Mouse (Mus musculus) bone marrow, adult 2 months (tissue): ENCODE data around the gene Dusp3. TPM values are rescaled to one million over a fixed set of nuclear protein-coding genes. Genes with fewer than 3 reads are reported as not detected.

Experiments used
- H3K27ac ChIP-seq: fragments of 200-500 bp; 2 replicates; pipeline ENCODE4 v1.5.1; 2012; ENCODE audit warnings: low read depth, mild to moderate bottlenecking, control low read depth, inconsistent platforms, low read length; ENCODE audit not compliant: control insufficient read depth, poor library complexity, insufficient read depth
- H3K4me1 ChIP-seq: fragments of 200-500 bp; 2 replicates; pipeline ENCODE4 v1.6.1; 2011; ENCODE audit warnings: low read length; ENCODE audit not compliant: control insufficient read depth, insufficient read depth
- H3K4me3 ChIP-seq: fragments of 200-500 bp; replicated peaks from 2 replicates; pipeline ENCODE3; 2011; ENCODE audit warnings: mild to moderate bottlenecking, low read depth, low read length, control low read depth; ENCODE audit not compliant: control insufficient read depth
- CTCF ChIP-seq: fragments of 200-500 bp; IDR thresholded peaks from 2 replicates; pipeline ENCODE4 v1.5.1; 2011; ENCODE audit warnings: low read length, control low read depth; ENCODE audit not compliant: control insufficient read depth, insufficient read depth
- POLR2A ChIP-seq: fragments of 200-500 bp; IDR thresholded peaks from 2 replicates; pipeline ENCODE4 v1.6.1; 2011; ENCODE audit warnings: low read depth, mild to moderate bottlenecking, control low read depth, low read length, borderline replicate concordance; ENCODE audit not compliant: control insufficient read depth
- WGBS: fragments of 180-500 bp; shearing (Covaris S2); methylation state at CpG from one replicate; pipeline ENCODE4 v1.1.7; 2018; 5-methylcytosine and 5-hydroxymethylcytosine counted together
- polyA plus RNA-seq: library from polyadenylated mRNA; stranded (reverse); fragments of >200 nt; gene quantifications from 2 replicates; pipeline ENCODE4 v1.2.4, GENCODE M21; 2011; ENCODE audit warnings: low replicate concordance; ENCODE audit not compliant: missing spikeins, insufficient read depth, insufficient read length

The Dusp3 gene
- polyA plus RNA-seq, 1 experiment, result 15.2 TPM

DNA sequence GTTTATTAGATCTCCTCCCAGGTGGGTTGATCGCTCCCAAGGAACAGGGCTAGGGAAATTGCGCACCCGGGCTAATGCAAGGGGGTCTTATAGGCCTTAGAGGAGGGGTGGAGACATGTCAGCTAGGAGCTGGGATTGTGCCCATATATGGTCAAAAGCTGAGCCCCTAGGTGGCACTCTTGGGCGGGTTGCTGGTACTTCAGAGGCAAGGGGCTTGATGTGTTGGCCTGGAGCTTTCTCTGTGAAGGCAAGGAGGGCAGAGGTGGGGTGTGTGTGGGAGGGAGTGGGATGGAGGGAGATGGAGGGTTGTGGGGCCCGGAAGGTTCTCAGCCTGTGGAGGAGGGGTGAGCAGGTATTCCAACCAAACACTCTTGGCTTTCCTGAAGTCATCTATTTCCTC is 40.3 kb downstream of the Dusp3 start:
- no peak for TF ChIP-seq CTCF
- TF ChIP-seq POLR2A, result no peak
- Histone ChIP-seq H3K4me3 (no peak overlapping the region), H3K27ac (no peak overlapping the region), H3K4me1 (no peaks in the 10 kb centered on the region)
- WGBS, result 52% methylated on average over 5 of the region's 5 CpGs

DNA sequence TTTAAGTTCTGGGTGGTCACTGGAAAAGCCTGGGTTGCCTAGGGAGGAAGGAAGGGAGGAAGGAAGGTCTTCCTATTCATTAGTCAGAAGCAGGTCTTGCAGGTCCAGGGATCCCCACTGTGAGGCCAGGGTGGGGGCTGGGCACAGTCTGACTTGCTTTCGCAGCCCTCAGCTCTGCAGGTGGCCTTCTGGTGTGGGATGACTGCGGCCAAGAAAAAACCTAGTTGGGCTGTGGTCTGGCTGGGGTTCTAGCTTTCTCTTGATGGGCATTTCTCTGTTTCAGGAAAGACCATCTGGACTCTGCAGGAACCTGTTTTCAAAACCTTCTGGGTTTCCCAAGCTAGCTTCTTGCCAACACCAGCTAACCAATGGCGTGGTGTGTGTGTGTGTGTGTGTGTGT is 43.8 kb downstream of the Dusp3 start:
- 24% methylated on average over 3 of the region's 3 CpGs for WGBS
- H3K4me3 ChIP-seq, result no peak overlapping the region

DNA sequence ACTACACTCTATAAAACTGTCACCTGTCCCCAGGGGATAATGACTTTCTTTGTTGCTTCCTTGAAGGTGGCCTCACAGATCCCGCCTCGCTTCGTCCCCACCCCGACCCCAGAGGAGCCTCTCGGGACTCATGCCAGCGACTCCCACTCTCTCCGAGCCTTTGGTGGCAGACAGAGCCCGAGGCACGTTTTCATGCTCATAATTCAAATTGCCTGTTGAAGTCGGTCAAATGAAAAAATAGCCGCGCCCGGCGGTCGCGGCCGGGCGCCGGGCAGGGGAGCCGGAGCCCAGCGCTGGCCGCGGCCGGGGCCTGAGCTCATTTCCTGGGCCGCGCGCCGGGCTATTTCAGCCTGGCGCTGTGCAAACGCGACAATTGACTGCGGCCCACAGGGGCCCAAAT is 49.7 kb downstream of the Dusp3 start:
- WGBS, result 4% methylated on average over 32 of the region's 32 CpGs
- Histone ChIP-seq H3K4me3 (no peak overlapping the region), H3K27ac (no peak overlapping the region), H3K4me1 (no peaks in the 10 kb centered on the region)
- TF ChIP-seq CTCF (no peak), POLR2A (no peak)

More for the DNA sequence above, 43.8 kb downstream of the Dusp3 start:
- Histone ChIP-seq H3K27ac (no peak overlapping the region), H3K4me1 (no peaks in the 10 kb centered on the region)
- TF ChIP-seq CTCF, result no peak
- TF ChIP-seq POLR2A, result no peak

DNA sequence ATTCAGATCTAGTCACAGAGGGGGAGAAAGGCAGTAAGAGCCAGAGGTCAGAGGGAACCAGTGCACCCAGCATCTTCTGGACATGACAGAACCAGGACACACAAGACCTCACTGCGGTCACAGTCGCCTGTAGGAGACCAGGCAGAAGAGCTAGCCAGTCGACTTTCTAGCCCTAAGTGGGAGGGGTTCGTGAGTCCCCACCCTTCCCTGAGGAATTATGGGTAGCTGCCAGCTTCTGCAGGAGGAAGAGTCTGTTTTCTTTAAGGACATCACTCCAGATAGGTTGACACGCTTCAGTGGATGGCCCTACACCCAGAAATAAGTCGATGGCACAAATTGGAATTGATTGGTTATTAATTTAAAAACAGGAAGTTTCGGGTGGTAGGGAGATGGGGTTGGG is 50.4 kb downstream of the Dusp3 start:
- Histone ChIP-seq H3K4me1 (no peaks in the 10 kb centered on the region), H3K27ac (no peak overlapping the region), H3K4me3 (no peak overlapping the region)
- TF ChIP-seq POLR2A (no peak), CTCF (no peak)
- 62% methylated on average over 7 of the region's 7 CpGs for WGBS

DNA sequence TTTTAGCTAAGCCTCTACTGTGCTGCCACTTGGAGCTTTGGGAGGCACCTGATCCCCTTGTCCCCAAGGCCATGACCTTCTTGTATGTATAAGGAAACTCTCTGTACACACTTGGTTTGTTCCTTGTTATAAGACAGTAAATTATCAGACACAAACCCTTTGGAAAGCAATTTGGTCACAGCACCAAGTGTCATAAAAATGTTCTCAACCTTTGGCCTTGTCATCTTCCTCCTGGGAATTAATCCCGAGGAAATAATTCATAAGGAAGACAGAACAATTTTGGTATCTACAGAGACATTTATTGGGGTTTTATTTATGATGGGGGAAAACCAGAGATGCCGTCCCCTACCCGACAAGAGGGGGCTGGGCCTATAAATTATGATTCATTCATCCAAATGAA is 51.1 kb downstream of the Dusp3 start:
- Histone ChIP-seq H3K4me1 (no peaks in the 10 kb centered on the region), H3K27ac (no peak overlapping the region), H3K4me3 (no peak overlapping the region)
- 66% methylated on average over 3 of the region's 3 CpGs for WGBS
- TF ChIP-seq POLR2A, result no peak
- no peak for TF ChIP-seq CTCF

DNA sequence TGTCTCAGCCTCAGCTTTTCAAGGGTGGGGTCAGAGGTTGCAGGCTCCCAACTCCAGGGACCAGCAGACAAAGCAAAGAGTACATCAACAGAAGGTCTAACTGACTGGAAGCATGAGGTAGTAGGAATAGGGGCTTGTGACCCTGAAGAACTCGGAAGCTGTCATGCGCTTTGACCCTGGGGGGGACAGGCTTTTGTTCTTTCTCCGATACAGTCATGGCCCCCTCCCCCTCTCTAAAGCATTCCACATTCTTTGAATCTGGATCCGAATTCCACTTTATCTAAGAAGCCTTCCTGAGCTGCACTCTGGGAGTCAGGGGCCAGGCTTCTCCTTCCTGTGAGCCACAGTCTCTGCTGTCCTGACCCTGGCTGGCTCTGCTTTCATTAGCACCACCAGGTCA is 54.8 kb downstream of the Dusp3 start:
- H3K4me3 ChIP-seq, result no peak overlapping the region
- H3K27ac ChIP-seq, result no peak overlapping the region
- 83% methylated on average over 4 of the region's 4 CpGs for WGBS
- no peak for TF ChIP-seq CTCF
- no peaks in the 10 kb centered on the region for H3K4me1 ChIP-seq

DNA sequence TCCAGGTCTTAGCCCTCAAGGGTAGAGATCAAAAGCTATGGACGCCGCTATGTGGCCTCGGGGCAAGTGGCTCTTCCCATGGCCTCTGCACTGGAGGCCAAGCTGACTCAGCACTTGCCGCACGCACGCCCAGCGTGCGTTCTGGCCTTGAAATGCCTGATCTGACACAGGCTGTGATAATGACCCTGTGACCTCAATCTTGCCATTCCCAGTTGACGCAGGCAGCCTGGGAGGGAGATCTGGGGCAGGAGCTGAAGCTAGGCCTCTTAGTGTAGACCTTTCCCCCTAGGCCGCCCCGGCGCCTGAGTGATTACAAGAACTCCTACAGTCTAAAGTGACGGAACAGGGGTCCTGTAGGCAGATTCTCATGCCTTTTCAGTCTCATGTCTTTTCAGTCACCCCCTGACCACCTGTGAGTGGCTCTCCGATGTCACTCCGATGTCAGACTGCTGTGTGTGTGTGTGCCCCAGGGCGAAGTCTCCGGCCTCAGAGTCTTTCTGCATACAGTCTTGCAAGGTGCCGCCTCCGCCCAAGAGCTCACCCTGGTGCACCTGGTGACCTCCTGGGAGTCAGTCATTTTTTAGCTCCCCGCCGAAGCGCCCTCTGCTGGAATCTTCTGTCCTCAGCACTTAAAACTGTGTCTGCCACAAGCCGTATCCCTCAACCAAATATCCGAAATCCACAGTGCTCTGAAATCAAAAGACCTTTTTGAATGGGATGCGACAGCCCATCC is 58.6 kb downstream of the Dusp3 start:
- Histone ChIP-seq H3K27ac (no peak overlapping the region), H3K4me3 (no peak overlapping the region), H3K4me1 (no peaks in the 10 kb centered on the region)
- no peak for TF ChIP-seq POLR2A
- TF ChIP-seq CTCF, result peak; percentile 35; the same call in 1 of the 2 replicates
- 62% methylated on average over 25 of the region's 25 CpGs for WGBS

DNA sequence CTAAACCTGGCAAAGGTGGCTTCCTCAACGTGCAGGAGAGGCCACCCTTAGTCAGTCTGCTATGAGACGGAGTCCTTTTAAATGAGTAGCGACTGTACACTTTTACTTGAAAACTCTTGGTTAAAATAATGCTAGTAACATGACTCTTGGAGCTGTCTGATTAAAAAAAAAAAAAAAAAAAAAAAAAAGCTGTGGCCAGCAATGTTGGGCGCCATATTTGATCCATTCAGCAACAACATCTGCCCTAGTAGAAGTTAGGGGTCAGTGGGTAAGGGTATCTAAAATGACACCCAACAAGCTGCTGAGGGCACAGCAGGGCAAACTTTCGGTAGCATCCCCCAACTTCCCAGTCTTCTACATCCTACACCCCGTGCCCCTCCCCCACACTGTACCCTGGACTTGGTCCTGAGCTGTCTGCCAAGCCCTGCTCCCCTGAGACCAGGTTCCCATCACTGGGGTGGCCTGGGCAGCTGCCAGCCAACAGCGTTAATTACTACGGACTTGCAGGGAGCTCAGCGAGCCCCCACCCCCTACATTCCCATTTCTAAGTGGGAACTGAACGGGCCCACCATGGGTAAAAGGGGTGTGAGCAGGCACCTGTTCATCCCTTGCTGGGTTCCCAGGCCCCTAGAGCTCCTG is 59.7 kb downstream of the Dusp3 start:
- H3K4me3 ChIP-seq, result no peak overlapping the region
- H3K27ac ChIP-seq, result no peak overlapping the region
- no peak for TF ChIP-seq POLR2A
- TF ChIP-seq CTCF, result no peak
- WGBS, result 80% methylated on average over 10 of the region's 10 CpGs
- H3K4me1 ChIP-seq, result no peaks in the 10 kb centered on the region
